Mouse (Mus musculus): ENCODE results near the gene Unc119b.
"Not testable (repeated sequence)": the region's sequence is repeated elsewhere in the genome, so short reads cannot be mapped to it uniquely, and the experiment has no call there.

DNA sequence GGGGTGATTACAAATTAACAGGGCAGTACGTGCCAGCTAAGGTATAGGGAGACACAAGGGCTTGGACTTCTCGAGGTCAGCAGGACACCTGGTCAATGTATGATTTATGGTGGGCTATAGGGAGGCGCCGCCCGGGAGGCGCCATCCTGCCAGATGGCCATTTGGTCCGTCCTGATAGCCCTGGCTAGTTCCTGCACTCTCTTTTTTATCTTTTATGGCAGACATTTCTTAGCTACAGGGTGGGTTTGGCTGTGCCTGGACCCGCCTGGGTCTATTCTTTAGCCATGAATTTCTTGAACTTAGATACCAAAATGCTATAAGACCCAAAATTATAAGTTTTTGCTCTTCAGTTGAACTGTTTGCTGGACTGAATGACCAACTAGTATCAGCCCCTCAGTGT is 61.5 kb downstream of the Unc119b start:
- TF ChIP-seq TAL1 (conservative IDR thresholded peaks at IDR 0.05; ENCODE audit: low read depth, low read length), result peak; percentile 57
- not testable (repeated sequence) for TF ChIP-seq CTCF (IDR thresholded peaks at IDR 0.05; ENCODE audit: low read depth, low read length)

Data from G1E (cell line).